Mouse (Mus musculus): ENCODE measurements at regions not wholly inside any gene's neighbourhood (a gene's known extent, or its start where the extent isn't known, plus 50 kb on each side); places are given as distances from the start of the nearest gene placed in this dataset.
"Not testable (repeated sequence)": the region's sequence is repeated elsewhere in the genome, so short reads cannot be mapped to it uniquely, and the experiment has no call there.

- not testable (repeated sequence) for TF ChIP-seq POLR2A (IDR thresholded peaks at IDR 0.05; ENCODE audit: borderline replicate concordance, extremely low read depth, low read depth, low read length); CTCF (IDR thresholded peaks at IDR 0.05; ENCODE audit: insufficient read depth, low read length)
Observed at GRCm38 (mm10) chr14:120773001-120773400, 138.0 kb upstream of the Ipo5 start.
